Comparison of ENCODE assay signal across 18 mouse cellular contexts in genomic region chr11:121547234-121547633, GRCm38 (mm10). TPM values are rescaled to one million over a fixed set of nuclear protein-coding genes. Genes with fewer than 3 reads are reported as not detected.
DNase-seq lines count a peak whose midpoint lies in the region; ATAC-seq and TF ChIP-seq lines count a peak whose summit lies in the region.
"Had no signal": no experiment of that assay in that cellular context is flagged by ENCODE, and none has a peak within 500 bp of the region (broad histone marks: within the 10 kb centered on the region; RNA-seq: fewer than 3 reads in every experiment).

No protein-coding gene starts in this region.

- peaks cover 49% of the 10 kb centered on the region for H3K4me1 ChIP-seq in heart, embryonic 12.5 days (replicated peaks)
- peaks cover 72 to 78% of the 10 kb centered on the region in 2 experiments for H3K4me1 ChIP-seq in liver, embryonic 14.5 days (replicated peaks; ENCODE audit: control insufficient read depth in 2 of 2, insufficient read depth in 2 of 2, low read length in 1 of 2)

- no peak overlapping the region for H3K4me3 ChIP-seq in heart, embryonic 12.5 days
- no peak overlapping the region for H3K4me3 ChIP-seq in liver, embryonic 14.5 days (ENCODE audit: insufficient read depth in 1 of 2, low read depth in 2 of 2, low read length in 2 of 2)
- H3K4me3 ChIP-seq in left cerebral cortex, adult 2 months: no peak overlapping the region
- H3K4me3 ChIP-seq: embryonic facial prominence, embryonic 15.5 days had no signal

- 0 out of 2 replicates have a peak, but pooled peaks cover 4% of the 10 kb centered on the region for H3K36me3 ChIP-seq in heart, embryonic 12.5 days
- peaks cover 8% of the 10 kb centered on the region for H3K36me3 ChIP-seq in liver, embryonic 14.5 days (replicated peaks; ENCODE audit: control insufficient read depth, insufficient read depth, low read depth)
- H3K36me3 ChIP-seq: embryonic facial prominence, embryonic 15.5 days had no signal

- peak overlapping the region; percentile 22; the same call in 1 of the 2 replicates for H3K27ac ChIP-seq in heart, embryonic 12.5 days (ENCODE audit: poor library complexity, severe bottlenecking)
- peak overlapping the region; percentile 99 for H3K27ac ChIP-seq in liver, embryonic 14.5 days
- no peak overlapping the region for H3K27ac ChIP-seq in left cerebral cortex, adult 2 months
- H3K27ac ChIP-seq: embryonic facial prominence, embryonic 15.5 days; hindbrain, embryonic 14.5 days had no signal

- no peak overlapping the region for H3K9ac ChIP-seq in heart, embryonic 12.5 days
- H3K9ac ChIP-seq in liver, embryonic 14.5 days (replicated peaks): peak overlapping the region; percentile 52
- H3K9ac ChIP-seq: embryonic facial prominence, embryonic 15.5 days; hindbrain, embryonic 14.5 days had no signal

- peak; percentile 72 for ATAC-seq in heart, embryonic 12.5 days (ENCODE audit: insufficient number of reproducible peaks, low FRiP score)
- ATAC-seq in liver, embryonic 14.5 days (ENCODE audit: insufficient read depth): peak; percentile 63
- ATAC-seq: forebrain, embryonic 16.5 days had no signal

- TF ChIP-seq EP300 in liver, embryonic 14.5 days (IDR thresholded peaks at IDR 0.05; ENCODE audit: low read depth): no peak

- no peak overlapping the region for H3K4me2 ChIP-seq in heart, embryonic 12.5 days
- H3K4me2 ChIP-seq in liver, embryonic 14.5 days (ENCODE audit: low read depth): peak overlapping the region; percentile 64
- H3K4me2 ChIP-seq: embryonic facial prominence, embryonic 15.5 days; hindbrain, embryonic 14.5 days had no signal

- intact Hi-C loops in gastrocnemius, postnatal 14 days (cut with DNase I; ENCODE audit: low total_unique reads): no loop called here
- intact Hi-C loops in left cerebral cortex, adult 2 months (cut with DNase I): no loop called here

- 61% methylated on average over 5 of the region's 5 CpGs for WGBS in heart, embryonic 12.5 days
- WGBS in liver, embryonic 14.5 days (ENCODE audit: insufficient replicate concordance): 23% methylated on average over 5 of the region's 5 CpGs

- no peak for DNase-seq in heart, adult 11 months
- DNase-seq in spleen, postnatal 10 days (ENCODE audit: low spot score in 2 of 2): peak; percentile 57
- DNase-seq in spleen, postnatal 14 days (ENCODE audit: low spot score in 2 of 2): no peak
- DNase-seq in liver, embryonic 14.5 days (ENCODE audit: low read depth in 3 of 3, low spot score in 3 of 3): peak; percentile 56 to 61 (median 61)
- DNase-seq in gastrocnemius, postnatal 14 days: no peak
- no peak for DNase-seq in left cerebral cortex, adult 2 months (ENCODE audit: extremely low spot score in 1 of 2, low spot score in 2 of 2)
- DNase-seq in right cerebral cortex, postnatal 36 days (ENCODE audit: low spot score in 2 of 2): no peak
- DNase-seq: cerebellum, adult 8-10 months; gastrocnemius, postnatal 25 days; kidney, adult 8-10 months; right cerebral cortex, postnatal 4 days; thymus, postnatal 36 days had no signal

- H3K9me3 ChIP-seq in heart, embryonic 12.5 days (replicated peaks): no peaks in the 10 kb centered on the region
- H3K9me3 ChIP-seq in liver, embryonic 14.5 days (ENCODE audit: control insufficient read depth, low read length): no peaks in the 10 kb centered on the region
- H3K9me3 ChIP-seq: embryonic facial prominence, embryonic 15.5 days had no signal

- no peaks in the 10 kb centered on the region for H3K27me3 ChIP-seq in heart, embryonic 12.5 days (replicated peaks)
- H3K27me3 ChIP-seq in liver, embryonic 14.5 days (ENCODE audit: control insufficient read depth, insufficient read depth, low read length): no peaks in the 10 kb centered on the region
- H3K27me3 ChIP-seq: embryonic facial prominence, embryonic 15.5 days had no signal

- TF ChIP-seq CTCF in liver, embryonic 14.5 days (IDR thresholded peaks at IDR 0.05; ENCODE audit: low read depth): no peak
- TF ChIP-seq CTCF in left cerebral cortex, adult 2 months (IDR thresholded peaks at IDR 0.05): no peak

RNA-seq across cellular contexts. Expression of gene Zfp750, which starts 28.1 kb away (rescaled TPM):
- 0.14 and 0.28 TPM in 2 replicates for polyA plus RNA-seq in heart, embryonic 12.5 days (2016; fragmentation: Nextera tagmentation; extraction: Ambion mirVana)
- 0.11 and 0.12 TPM in 2 replicates for polyA plus RNA-seq in liver, embryonic 14.5 days (2012; rRNA removed)
- polyA plus RNA-seq in liver, embryonic 14.5 days (2014; fragmentation: Nextera tagmentation; extraction: Ambion mirVana): 0.23 and 0.24 TPM in 2 replicates
- total RNA-seq in gastrocnemius, postnatal 14 days (2021): not detected
- under 1 TPM; 0.09 to 0.16 TPM for total RNA-seq in left cerebral cortex, adult 2 months (2021)
- total RNA-seq: left cerebral cortex, adult 18-20 months; megakaryocyte progenitor cell, adult 5-6 weeks had no signal

Comparison
In these comparisons a context has a peak if more than half of its experiments do, and no peak if none do; other contexts are left out.
1. DNase-seq: peak in spleen, postnatal 10 days (2 of 2) and liver, embryonic 14.5 days (3 of 3); none in heart, adult 11 months (single experiment), spleen, postnatal 14 days (0 of 2), gastrocnemius, postnatal 14 days (single experiment), left cerebral cortex, adult 2 months (0 of 2) and right cerebral cortex, postnatal 36 days (0 of 2).